Mouse (Mus musculus) forebrain, embryonic 12.5 days (tissue): ENCODE data around the gene Cfap97d2. TPM values are rescaled to one million over a fixed set of nuclear protein-coding genes. Genes with fewer than 3 reads are reported as not detected.

Experiments
- ATAC-seq: fragments of 200-750 bp; cut with Nextera tagmentation; 2 replicates; pipeline ENCODE4 v1.8.0; 2017; ENCODE audit warnings: moderate TSS enrichment; ENCODE audit not compliant: low FRiP score
- H3K27ac ChIP-seq: fragments of 300-500 bp; sonication (generic); 2 replicates; pipeline ENCODE4 v1.5.1; 2016; ENCODE audit warnings: mild to moderate bottlenecking
- H3K27me3 ChIP-seq: fragments of 300-500 bp; sonication (generic); 2 replicates; pipeline ENCODE4 v1.6.1; 2016; ENCODE audit warnings: mild to moderate bottlenecking
- H3K36me3 ChIP-seq: fragments of 300-500 bp; sonication (generic); replicated peaks from 2 replicates; pipeline ENCODE4 v1.6.1; 2016; ENCODE audit warnings: mild to moderate bottlenecking
- H3K4me1 ChIP-seq: fragments of 300-500 bp; sonication (generic); 2 replicates; pipeline ENCODE4 v1.6.1; 2016
- H3K4me2 ChIP-seq: fragments of 300-500 bp; sonication (generic); 2 replicates; pipeline ENCODE4 v1.6.1; 2016; ENCODE audit warnings: mild to moderate bottlenecking, moderate library complexity
- H3K4me3 ChIP-seq: fragments of 300-500 bp; sonication (generic); replicated peaks from 2 replicates; pipeline ENCODE4 v1.5.1; 2016; ENCODE audit warnings: mild to moderate bottlenecking
- H3K9ac ChIP-seq: fragments of 300-500 bp; sonication (generic); 2 replicates; pipeline ENCODE4 v1.6.1; 2016; ENCODE audit warnings: mild to moderate bottlenecking
- H3K9me3 ChIP-seq: fragments of 300-500 bp; sonication (generic); 2 replicates; pipeline ENCODE4 v1.6.1; 2016
- WGBS: fragments of 180-500 bp; shearing (Covaris S2); methylation state at CpG from one replicate; pipeline ENCODE4 v1.1.7; 2016; 5-methylcytosine and 5-hydroxymethylcytosine counted together
- polyA plus RNA-seq: library from polyadenylated mRNA; unstranded; fragments of >200 nt; fragmentation: Nextera tagmentation; extraction: Ambion mirVana; gene quantifications from 2 replicates; pipeline ENCODE4 v1.2.1, GENCODE M21; 2016

Gene Cfap97d2
- 2.1 and 2.5 TPM in 2 replicates for polyA plus RNA-seq

DNA sequence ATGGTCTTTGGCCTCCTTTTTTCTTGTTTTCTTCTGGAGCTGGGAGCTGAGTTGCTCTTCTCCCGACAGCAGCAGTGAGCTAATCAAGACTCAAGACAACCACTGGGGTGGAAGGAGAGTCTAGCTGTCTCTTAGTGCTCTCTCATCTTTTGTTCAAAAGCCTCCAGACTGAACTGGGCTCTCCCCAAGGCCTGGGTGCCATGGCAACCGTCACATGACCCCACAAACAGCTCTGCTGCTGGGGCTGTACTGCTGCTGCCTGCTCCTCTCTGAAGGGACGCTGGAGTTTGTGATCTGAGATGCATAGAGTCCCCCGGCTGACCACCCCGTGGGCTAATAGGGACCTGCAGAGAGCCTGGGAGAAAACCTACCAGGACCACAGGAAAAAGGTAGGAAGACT is at the start of gene Cfap97d2:
Gene Cfap97d2, plus strand, starts transcription at position 222 of the 400 bp plus-strand sequence.
- Histone ChIP-seq H3K4me2 (peak within 1 kb of the TSS; percentile 45), H3K36me3 (no peaks in the 10 kb centered on the region), H3K27me3 (no peaks in the 10 kb centered on the region), H3K4me1 (peaks cover 12% of the 10 kb centered on the region), H3K27ac (peak within 1 kb of the TSS; percentile 79), H3K9ac (0 out of 2 replicates have a peak within 1 kb of the TSS, but pooled peaks have one; percentile 29), H3K4me3 (peak within 1 kb of the TSS; percentile 23), H3K9me3 (no peaks in the 10 kb centered on the region)
- 3% methylated on average over 5 of the region's 5 CpGs for WGBS
- ATAC-seq, result peak; percentile 100

DNA sequence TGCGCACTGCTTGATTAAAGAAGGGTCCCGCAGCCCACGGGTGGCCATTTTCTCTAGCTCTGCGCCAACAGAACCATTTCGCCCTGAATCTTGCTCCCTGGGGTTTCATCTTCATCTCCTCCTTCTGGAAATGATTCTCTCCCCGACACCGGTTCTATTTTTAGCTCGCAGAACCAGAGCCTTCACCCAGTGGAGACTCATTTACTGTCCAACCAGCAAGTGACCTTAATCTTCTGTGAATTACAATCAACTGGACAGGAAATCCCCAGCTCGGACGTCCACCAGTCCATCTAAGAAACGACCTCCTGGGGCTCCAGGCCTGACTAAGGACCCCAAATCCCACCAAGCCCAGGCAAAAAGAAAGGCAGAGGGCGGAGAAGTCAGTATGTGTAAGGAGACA is 48.2 kb upstream of the Cfap97d2 start:
- Histone ChIP-seq H3K4me1 (no peaks in the 10 kb centered on the region), H3K27ac (no peak overlapping the region), H3K9ac (no peak overlapping the region), H3K4me3 (no peak overlapping the region), H3K9me3 (no peaks in the 10 kb centered on the region), H3K27me3 (no peaks in the 10 kb centered on the region), H3K36me3 (no peaks in the 10 kb centered on the region), H3K4me2 (no peak overlapping the region)
- WGBS, result 76% methylated on average over 12 of the region's 12 CpGs
- no peak for ATAC-seq

DNA sequence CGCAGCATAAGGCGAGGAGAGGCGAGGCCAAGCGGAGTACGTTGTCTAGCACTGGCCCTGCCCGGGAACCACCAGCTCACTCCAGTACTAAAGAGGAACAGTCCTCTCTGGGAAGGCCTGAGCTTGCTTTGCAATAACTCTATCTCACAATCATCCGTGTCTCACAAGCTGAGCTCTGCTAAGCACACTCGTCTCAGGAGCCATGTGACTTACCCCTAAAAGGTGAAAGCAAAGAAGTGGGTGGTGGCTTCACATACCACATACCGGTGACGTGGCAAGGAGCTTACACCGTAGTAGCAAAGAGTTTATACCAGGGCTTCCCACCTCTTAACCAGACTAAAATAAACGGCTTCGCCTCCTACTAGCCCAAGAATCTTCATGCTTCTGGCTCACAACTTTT is 45.4 kb upstream of the Cfap97d2 start:
- no peaks in the 10 kb centered on the region for H3K27me3 ChIP-seq
- no peaks in the 10 kb centered on the region for H3K36me3 ChIP-seq
- H3K4me2 ChIP-seq, result no peak overlapping the region
- ATAC-seq, result no peak
- no peak overlapping the region for H3K27ac ChIP-seq
- no peaks in the 10 kb centered on the region for H3K9me3 ChIP-seq
- WGBS, result 94% methylated on average over 13 of the region's 13 CpGs
- no peak overlapping the region for H3K4me3 ChIP-seq
- H3K9ac ChIP-seq, result no peak overlapping the region
- H3K4me1 ChIP-seq, result no peaks in the 10 kb centered on the region

DNA sequence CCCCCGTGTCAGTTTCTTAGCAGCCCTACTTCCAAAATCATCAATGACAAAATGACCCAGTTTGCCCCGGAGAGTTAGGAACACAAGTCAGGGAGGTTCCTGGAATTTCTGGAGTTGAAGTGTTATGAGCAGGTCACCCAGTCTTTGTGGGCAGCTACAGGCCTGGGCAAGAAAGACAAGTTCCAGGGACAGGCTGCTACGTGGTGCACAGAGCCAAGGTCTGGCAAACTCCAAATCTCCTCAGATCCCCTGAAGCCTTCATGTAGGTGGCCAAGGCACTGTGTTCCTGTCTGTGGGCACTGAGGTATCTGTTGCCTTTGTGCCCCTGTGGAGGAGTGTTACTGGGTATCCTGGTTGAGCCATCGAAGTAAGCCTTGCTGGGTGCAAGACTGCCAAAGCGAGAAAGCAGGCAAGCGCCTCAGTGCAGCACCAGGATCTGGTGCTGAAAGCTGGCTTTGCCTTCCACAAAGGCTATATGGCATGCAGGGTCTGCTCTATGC is 40.9 kb upstream of the Cfap97d2 start:
- Histone ChIP-seq H3K9ac (no peak overlapping the region), H3K27ac (no peak overlapping the region), H3K4me2 (no peak overlapping the region), H3K4me3 (no peak overlapping the region), H3K9me3 (no peaks in the 10 kb centered on the region), H3K4me1 (no peaks in the 10 kb centered on the region), H3K27me3 (no peaks in the 10 kb centered on the region), H3K36me3 (no peaks in the 10 kb centered on the region)
- WGBS, result 94% methylated on average over 6 of the region's 6 CpGs
- ATAC-seq, result no peak

DNA sequence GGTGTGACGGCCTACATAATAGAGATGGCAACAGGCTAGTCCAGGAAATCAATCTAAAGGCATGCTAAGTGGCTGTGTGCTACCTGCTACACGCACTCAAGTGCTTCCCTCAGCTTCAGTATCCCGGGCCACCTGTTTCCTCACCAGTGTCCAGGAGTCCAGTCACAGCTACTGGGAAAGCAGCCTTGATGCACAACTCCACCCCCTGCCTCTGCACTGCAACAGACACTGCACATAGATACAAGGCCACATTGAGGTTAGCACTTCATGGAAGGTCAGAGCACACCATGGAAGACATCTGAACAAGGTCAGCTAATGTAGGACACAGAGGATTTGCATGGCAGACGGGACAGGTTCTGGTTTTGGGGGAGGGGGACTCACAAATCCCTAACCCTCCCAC is 40.2 kb upstream of the Cfap97d2 start:
- Histone ChIP-seq H3K4me3 (no peak overlapping the region), H3K27me3 (no peaks in the 10 kb centered on the region), H3K4me2 (no peak overlapping the region), H3K9ac (no peak overlapping the region), H3K36me3 (no peaks in the 10 kb centered on the region), H3K9me3 (no peaks in the 10 kb centered on the region), H3K27ac (no peak overlapping the region), H3K4me1 (no peaks in the 10 kb centered on the region)
- whole genome bisulfite sequencing, result 79% methylated on average over 4 of the region's 4 CpGs
- ATAC-seq, result no peak

DNA sequence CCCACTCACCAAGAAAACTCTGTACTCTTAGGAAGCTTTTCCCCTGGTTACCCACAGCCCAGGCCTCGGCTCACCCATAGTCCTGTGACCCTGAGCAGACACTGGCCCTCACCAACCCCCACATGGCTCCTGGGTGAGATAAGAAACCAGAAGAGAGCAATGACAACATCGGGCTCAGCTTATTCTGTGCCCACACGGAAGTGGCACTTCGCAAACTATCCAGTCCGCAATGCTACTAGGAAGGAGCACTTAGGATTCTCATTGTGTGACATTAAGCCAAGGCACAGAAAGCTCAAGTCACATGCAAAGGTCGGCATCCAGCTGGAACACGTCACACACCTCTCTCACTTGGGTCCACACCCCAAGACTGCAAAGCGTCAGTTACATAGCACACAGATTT is 39.7 kb upstream of the Cfap97d2 start:
- Histone ChIP-seq H3K4me3 (no peak overlapping the region), H3K27ac (no peak overlapping the region), H3K27me3 (no peaks in the 10 kb centered on the region), H3K4me1 (no peaks in the 10 kb centered on the region; the same call in 1 of the 2 replicates), H3K4me2 (no peak overlapping the region), H3K36me3 (no peaks in the 10 kb centered on the region), H3K9ac (no peak overlapping the region), H3K9me3 (no peaks in the 10 kb centered on the region)
- WGBS, result 90% methylated on average over 8 of the region's 8 CpGs
- no peak for ATAC-seq

DNA sequence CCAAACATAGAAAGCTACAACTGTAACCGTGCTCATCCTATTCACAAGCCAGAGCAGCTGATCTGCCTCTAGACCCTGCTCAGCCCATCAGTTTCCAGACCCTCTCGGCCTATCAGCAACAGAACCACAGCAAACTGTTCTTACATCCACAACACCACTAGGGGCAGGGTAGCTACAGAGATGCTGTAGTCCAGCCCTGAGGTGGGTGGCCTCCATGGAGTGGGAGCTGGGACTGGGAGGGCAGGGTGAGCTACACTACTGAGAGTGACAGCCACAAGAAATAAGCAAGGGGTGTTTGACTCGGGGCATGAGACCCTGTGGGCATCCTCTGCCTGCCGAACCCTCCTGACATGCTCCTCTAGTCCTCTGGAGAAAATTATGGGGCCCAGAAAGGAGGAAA is 37.8 kb upstream of the Cfap97d2 start:
- Histone ChIP-seq H3K9ac (no peak overlapping the region), H3K4me1 (no peaks in the 10 kb centered on the region; the same call in 1 of the 2 replicates), H3K36me3 (no peaks in the 10 kb centered on the region), H3K4me3 (no peak overlapping the region), H3K4me2 (no peak overlapping the region), H3K9me3 (no peaks in the 10 kb centered on the region), H3K27me3 (no peaks in the 10 kb centered on the region), H3K27ac (0 out of 2 replicates have a peak overlapping the region, but pooled peaks have one; percentile 19)
- WGBS, result 85% methylated on average over 4 of the region's 4 CpGs
- no peak for ATAC-seq

DNA sequence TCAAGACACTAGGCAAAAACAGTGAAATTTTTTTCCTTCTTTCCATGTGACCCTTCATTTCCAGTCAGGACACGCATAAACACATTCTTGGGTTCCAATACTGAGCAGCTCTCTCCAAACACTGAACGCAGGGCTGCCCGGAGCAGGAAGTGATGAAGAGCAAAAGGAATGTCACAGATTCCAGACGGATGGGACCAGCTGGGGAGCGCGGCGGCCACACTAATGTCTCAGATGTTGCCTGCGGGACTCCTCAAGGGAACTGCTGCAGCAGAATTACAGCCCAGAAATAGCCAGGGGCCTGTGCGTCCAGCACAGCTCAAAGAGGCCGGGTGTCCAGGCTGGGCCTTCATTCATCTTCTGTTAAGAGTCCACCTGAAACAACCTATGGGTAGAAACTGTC is 37.3 kb upstream of the Cfap97d2 start:
- no peak for ATAC-seq
- Histone ChIP-seq H3K27ac (no peak overlapping the region), H3K36me3 (no peaks in the 10 kb centered on the region), H3K4me2 (no peak overlapping the region), H3K9me3 (no peaks in the 10 kb centered on the region), H3K4me1 (peaks cover 3% of the 10 kb centered on the region), H3K9ac (no peak overlapping the region), H3K27me3 (no peaks in the 10 kb centered on the region), H3K4me3 (no peak overlapping the region)
- WGBS, result 82% methylated on average over 10 of the region's 10 CpGs

DNA sequence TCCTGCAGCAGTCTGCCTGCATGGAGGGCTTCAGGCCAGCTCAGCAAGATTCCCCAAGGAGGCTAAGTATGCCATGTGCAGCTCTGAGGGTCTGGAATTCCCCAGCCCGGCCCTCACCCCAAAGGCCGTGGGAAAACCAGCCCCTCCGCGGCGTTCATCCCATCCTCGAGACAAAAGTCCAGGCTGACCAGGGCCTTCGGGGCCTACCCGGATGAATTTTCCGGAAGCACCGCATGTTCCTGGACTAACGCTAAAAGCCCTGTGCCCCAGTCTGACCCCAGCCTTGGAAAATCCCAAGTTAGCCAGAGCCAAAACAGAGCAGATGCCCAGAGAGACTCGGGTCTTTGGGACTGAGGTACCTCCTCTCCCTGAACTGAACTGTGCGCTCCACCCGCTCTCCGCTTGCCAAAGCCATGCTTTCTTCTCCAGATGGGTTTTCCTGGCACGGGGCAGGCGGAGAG is 35.6 kb upstream of the Cfap97d2 start:
- Histone ChIP-seq H3K36me3 (no peaks in the 10 kb centered on the region), H3K4me3 (no peak overlapping the region), H3K9me3 (no peaks in the 10 kb centered on the region), H3K27me3 (no peaks in the 10 kb centered on the region), H3K27ac (no peak overlapping the region), H3K4me1 (peaks cover 13% of the 10 kb centered on the region), H3K9ac (no peak overlapping the region), H3K4me2 (no peak overlapping the region)
- ATAC-seq, result no peak
- 86% methylated on average over 17 of the region's 17 CpGs for whole genome bisulfite sequencing

DNA sequence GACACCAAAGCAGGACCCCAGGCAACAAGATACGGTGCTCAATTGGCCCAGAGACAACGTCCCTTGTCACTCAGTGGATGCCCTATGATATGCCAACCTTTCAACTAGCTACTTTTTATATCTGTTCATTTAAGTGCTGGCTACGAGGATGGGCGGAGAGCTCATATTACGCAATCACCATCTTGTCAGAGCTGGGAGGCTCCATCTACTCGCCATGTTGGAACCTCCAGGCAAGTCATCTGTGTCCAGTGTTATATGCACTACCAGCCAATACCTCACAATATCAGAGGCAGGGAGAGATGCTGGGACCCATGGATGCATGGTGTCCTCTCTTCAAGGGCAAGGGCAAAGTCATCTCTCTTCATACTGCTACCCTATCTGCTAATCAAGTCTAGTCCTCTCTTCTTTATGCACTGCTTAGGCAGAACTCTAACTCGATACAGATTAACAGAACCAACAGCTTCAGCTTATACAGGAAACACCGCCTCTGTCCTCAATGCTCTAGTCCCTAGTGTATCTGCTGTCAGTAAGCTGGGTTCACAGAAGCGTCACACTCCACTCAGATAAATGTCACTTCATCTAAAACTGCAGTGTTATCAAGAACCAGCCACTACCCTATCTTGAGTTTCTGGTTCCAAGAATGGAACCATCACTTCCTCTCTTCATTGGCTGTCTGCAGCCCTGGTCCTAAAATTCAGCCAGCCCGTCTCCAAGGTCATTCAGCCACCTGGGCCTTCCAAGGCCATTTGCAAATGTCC is 34.3 kb upstream of the Cfap97d2 start:
- H3K9me3 ChIP-seq, result no peaks in the 10 kb centered on the region
- H3K4me1 ChIP-seq, result peaks cover 27% of the 10 kb centered on the region
- no peak overlapping the region for H3K9ac ChIP-seq
- WGBS, result 94% methylated on average over 10 of the region's 10 CpGs
- H3K27me3 ChIP-seq, result no peaks in the 10 kb centered on the region
- ATAC-seq, result no peak
- H3K4me2 ChIP-seq, result no peak overlapping the region
- no peak overlapping the region for H3K4me3 ChIP-seq
- no peaks in the 10 kb centered on the region for H3K36me3 ChIP-seq
- H3K27ac ChIP-seq, result no peak overlapping the region

DNA sequence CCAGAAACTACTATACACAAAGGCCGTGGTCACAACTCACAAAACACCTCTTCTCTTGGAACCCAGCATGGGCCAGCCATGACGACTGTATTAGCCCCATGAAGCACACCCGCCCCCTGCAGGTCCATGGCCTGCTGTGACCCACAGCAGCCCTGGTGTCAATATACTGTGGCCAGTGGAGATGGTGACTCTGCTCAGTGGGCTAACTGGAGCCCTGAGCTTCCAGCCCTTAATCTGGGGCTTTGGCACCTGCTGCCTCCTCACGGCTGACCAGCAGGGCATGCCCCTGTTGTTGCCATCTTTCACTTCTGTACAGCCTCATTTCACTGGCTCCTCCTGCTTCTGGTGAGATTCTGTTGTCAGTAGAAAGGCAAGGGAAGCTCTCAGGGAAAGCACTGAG is 32.5 kb upstream of the Cfap97d2 start:
- H3K9me3 ChIP-seq, result no peaks in the 10 kb centered on the region
- ATAC-seq, result no peak

DNA sequence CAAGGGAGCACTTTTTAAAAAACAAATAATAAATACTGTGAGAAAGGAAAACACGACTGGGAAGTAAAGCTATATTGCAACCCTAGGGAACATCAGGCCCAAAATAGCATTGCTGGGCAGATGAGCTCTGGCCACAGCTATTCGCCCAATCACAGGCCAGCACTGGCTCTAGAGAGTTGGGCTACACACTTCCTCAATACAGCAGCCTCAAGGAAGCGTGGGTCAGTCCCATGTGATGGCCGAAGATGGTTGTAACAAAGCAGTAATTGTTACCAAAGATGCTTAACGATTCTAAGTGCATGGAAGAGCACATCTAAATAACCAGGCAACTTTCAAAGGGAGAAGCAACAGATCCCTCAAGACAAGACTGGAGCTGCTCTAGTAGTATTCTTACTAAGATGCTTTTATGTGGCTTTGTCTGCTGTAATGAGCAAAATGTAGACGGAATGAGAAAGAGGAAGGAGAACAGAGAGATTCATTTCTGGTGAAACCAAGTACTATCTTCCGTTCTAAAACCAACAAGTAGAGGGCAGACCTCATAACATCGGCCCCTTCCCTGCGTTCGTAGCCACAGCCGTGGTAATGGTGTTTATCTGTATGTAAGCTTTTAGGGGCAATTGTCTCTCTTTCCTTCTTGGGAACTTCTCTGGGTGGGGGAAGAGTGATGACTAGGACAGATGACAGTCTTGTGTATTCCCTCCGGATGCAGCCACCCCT is 31.2 kb upstream of the Cfap97d2 start:
- ATAC-seq, result no peak
- H3K4me3 ChIP-seq, result no peak overlapping the region
- H3K9me3 ChIP-seq, result no peaks in the 10 kb centered on the region
- no peak overlapping the region for H3K9ac ChIP-seq
- peaks cover 36% of the 10 kb centered on the region for H3K4me1 ChIP-seq
- H3K27ac ChIP-seq, result no peak overlapping the region
- peaks cover 14% of the 10 kb centered on the region for H3K27me3 ChIP-seq
- no peaks in the 10 kb centered on the region for H3K36me3 ChIP-seq
- no peak overlapping the region for H3K4me2 ChIP-seq
- WGBS, result 68% methylated on average over 12 of the region's 12 CpGs

More for the DNA sequence above, 32.5 kb upstream of the Cfap97d2 start:
- H3K27me3 ChIP-seq, result peaks cover 2% of the 10 kb centered on the region
- H3K36me3 ChIP-seq, result no peaks in the 10 kb centered on the region
- WGBS, result 74% methylated on average over 4 of the region's 4 CpGs
- H3K9ac ChIP-seq, result no peak overlapping the region
- no peak overlapping the region for H3K27ac ChIP-seq
- H3K4me2 ChIP-seq, result no peak overlapping the region
- peaks cover 32% of the 10 kb centered on the region for H3K4me1 ChIP-seq
- no peak overlapping the region for H3K4me3 ChIP-seq
